Mouse (Mus musculus): Measurements from ENCODE around the gene Rnf135.
"Not testable (repeated sequence)": the region's sequence is repeated elsewhere in the genome, so short reads cannot be mapped to it uniquely, and the experiment has no call there.

GRCm38 (mm10) chr11:80185441-80185976 is 1.9 kb downstream of the Rnf135 start:
- TF ChIP-seq POLR2A (IDR thresholded peaks at IDR 0.05; ENCODE audit: low read depth, low read length); CTCF (conservative IDR thresholded peaks at IDR 0.05; ENCODE audit: insufficient read depth, insufficient read length, low read depth, low read length): not testable (repeated sequence)
